Mouse (Mus musculus): ENCODE results near the gene Fam71f2. TPM values are rescaled to one million over a fixed set of nuclear protein-coding genes. Genes with fewer than 3 reads are reported as not detected.

Fam71f2 gene
- 0.22 and 0.36 TPM in 2 replicates for polyA plus RNA-seq (2016; fragmentation: Nextera tagmentation; extraction: Ambion mirVana)

DNA sequence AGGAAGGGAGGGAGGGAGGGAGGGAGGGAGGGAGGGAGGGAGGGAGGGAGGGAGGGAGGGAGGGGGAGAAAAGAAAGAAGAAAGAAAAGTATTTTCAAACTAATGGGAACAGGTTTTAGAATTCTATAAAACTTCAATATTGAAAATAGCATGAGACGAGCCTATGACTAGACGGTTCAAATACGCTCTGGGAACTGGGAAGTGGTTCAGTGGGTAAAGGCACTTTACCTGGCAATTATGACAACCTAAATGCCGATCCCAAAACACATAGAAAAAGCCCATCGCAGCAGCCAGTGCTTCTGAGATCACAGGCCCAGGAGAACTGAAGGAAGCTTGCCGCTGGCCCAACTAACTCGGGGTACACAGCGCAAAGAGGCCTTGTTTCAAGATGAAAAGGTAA is at the start of gene Fam71f2:
Gene Fam71f2, plus strand, starts transcription at position 301 of the 400 bp plus-strand sequence.
- Histone ChIP-seq H3K36me3 (peaks cover 17% of the 10 kb centered on the region), H3K27me3 (ENCODE audit: insufficient read depth, poor library complexity, severe bottlenecking) (no peaks in the 10 kb centered on the region), H3K27ac (peak within 1 kb of the TSS; percentile 72), H3K9me3 (no peaks in the 10 kb centered on the region), H3K4me1 (peaks cover 9% of the 10 kb centered on the region), H3K4me3 (peak within 1 kb of the TSS; percentile 15; the same call in 1 of the 2 replicates)
- WGBS: 80% methylated on average over 8 of the region's 8 CpGs
- DNase-seq (ENCODE audit: low spot score): no peak

DNA sequence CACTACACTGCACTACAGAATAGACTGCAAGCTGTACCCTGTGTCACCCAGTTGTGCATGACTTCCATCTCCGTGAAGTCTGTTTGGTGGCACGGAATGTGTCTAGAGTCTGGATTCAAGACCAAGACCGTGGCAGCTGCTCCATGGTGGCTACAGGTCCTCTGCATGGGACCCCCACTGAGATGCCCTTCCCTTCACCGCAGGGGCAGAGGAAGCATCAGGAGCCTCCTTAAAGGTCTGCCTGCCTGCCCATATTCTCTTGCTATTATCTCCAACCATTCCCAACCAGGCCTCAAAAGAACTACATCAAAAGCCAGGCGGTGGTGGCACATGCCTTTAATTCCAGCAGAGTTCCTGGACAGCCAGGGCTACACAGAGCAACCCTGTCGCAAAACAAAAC is 49.0 kb upstream of the Fam71f2 start:
- H3K27ac ChIP-seq: no peak overlapping the region
- H3K27me3 ChIP-seq (ENCODE audit: insufficient read depth, poor library complexity, severe bottlenecking): no peaks in the 10 kb centered on the region
- H3K4me3 ChIP-seq: no peak overlapping the region
- 50% methylated on average over 6 of the region's 6 CpGs for WGBS
- H3K4me1 ChIP-seq: peaks cover 15% of the 10 kb centered on the region
- no peaks in the 10 kb centered on the region for H3K9me3 ChIP-seq
- no peak for DNase-seq (ENCODE audit: low spot score)
- no peaks in the 10 kb centered on the region for H3K36me3 ChIP-seq

DNA sequence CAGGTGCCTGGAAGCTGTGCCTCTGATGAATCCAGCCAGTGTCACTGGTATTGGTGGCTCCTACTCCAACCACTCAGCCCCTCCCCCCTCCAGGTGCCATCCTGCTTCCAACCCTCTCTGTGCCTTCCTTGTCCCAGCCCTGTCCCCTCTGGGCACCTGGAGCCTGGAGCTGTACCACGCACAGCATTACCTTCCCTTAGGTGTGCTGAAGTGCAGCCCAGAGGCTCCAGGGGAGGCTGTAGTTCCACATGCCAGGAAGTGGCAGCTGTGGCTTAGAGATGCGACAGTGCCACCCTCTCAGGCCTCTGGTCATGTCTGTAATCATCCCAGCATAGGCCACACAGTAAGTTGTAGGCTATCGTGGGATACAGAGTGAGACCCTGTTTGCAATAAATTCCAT is 47.6 kb upstream of the Fam71f2 start:
- peaks cover 15% of the 10 kb centered on the region for H3K4me1 ChIP-seq
- H3K36me3 ChIP-seq: no peaks in the 10 kb centered on the region
- no peak overlapping the region for H3K4me3 ChIP-seq
- 83% methylated on average over 3 of the region's 3 CpGs for WGBS
- H3K27me3 ChIP-seq (ENCODE audit: insufficient read depth, poor library complexity, severe bottlenecking): no peaks in the 10 kb centered on the region
- H3K27ac ChIP-seq: no peak overlapping the region
- H3K9me3 ChIP-seq: no peaks in the 10 kb centered on the region
- DNase-seq (ENCODE audit: low spot score): no peak

DNA sequence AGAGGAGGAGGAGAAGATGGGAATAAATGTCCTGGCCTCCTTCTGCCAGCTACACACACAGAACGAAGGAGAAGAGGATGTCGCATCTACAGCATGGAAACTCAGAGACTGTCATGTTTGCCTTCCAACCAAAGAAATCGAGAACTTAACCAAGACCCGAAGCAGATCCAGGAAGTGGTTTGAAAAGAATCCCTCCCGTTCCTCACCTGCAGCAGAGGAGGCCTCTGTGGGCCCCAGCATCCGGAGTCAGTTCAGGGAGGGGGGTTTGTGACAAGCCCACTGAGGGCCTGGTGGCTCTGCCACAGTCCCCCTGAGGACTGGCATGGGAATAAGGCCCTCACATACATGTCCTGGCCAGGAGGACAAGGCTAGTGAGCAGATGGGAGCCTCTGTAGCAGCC is 47.1 kb upstream of the Fam71f2 start:
- Histone ChIP-seq H3K4me3 (no peak overlapping the region), H3K36me3 (no peaks in the 10 kb centered on the region), H3K27ac (no peak overlapping the region), H3K4me1 (peaks cover 15% of the 10 kb centered on the region), H3K9me3 (no peaks in the 10 kb centered on the region), H3K27me3 (ENCODE audit: insufficient read depth, poor library complexity, severe bottlenecking) (no peaks in the 10 kb centered on the region)
- 82% methylated on average over 6 of the region's 6 CpGs for WGBS
- no peak for DNase-seq (ENCODE audit: low spot score)

DNA sequence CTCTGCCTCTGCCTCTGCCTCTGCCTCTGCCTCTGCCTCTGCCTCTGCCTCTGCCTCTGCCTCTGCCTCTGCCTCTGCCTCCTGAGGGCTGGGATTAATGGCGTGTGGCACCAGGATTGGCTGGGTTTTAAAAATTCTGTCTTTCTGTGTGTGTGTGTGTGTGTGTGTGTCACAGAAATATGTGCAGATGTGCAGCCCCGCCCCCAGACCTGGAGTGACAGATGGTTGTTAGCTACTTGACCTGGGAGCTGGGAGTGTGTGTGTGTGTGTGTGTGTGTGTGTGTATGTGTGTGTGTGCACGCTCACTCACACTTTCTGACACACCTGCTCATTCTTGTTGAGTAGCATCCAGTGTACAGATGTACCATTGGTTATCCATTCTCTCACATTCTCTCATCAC is 45.7 kb upstream of the Fam71f2 start:
- Histone ChIP-seq H3K4me3 (no peak overlapping the region), H3K36me3 (no peaks in the 10 kb centered on the region), H3K4me1 (peaks cover 15% of the 10 kb centered on the region), H3K27ac (no peak overlapping the region), H3K9me3 (no peaks in the 10 kb centered on the region), H3K27me3 (ENCODE audit: insufficient read depth, poor library complexity, severe bottlenecking) (no peaks in the 10 kb centered on the region)
- no peak for DNase-seq (ENCODE audit: low spot score)
- 72% methylated on average over 3 of the region's 3 CpGs for WGBS

DNA sequence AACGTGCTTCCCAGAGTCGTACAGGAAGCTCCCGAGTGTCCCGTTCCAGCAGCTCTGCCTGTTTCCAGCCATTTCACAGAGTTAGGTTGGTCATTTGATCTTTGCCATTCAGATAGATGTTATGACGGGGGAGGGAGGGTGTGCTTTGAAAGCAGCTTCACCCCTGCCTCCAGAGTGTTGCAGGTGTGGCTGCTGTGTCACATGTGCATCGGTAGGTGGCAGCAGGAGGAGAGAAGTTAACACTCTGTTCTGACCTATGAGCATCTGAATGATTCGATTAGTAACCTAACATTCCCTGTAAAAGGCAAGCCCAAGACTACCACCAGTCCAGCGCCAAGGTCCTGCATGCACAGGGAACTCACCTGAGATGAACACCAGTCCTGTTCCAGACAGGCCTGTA is 45.1 kb upstream of the Fam71f2 start:
- DNase-seq (ENCODE audit: low spot score): no peak
- no peaks in the 10 kb centered on the region for H3K9me3 ChIP-seq
- WGBS: 37% methylated on average over 8 of the region's 8 CpGs

DNA sequence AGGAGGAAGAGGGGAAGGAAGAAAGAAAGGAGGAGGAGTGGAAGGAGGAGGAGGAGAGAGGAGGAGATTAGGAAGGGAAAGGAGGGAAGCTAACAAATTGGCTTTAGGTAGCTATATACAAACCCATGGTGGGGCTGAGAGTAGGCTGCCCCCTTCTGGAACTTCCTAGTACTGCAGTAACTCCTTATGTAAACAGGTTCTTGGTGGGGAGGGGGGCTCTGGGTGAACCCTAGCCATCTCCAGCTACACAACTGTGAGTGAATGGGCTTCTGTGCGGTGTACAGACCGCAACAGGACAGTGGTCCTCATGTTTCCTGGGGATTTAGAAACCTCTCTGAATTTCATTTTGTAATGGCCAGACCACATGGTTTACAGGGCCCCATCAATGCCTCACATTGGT is 38.6 kb upstream of the Fam71f2 start:
- no peaks in the 10 kb centered on the region for H3K9me3 ChIP-seq
- peaks cover 7% of the 10 kb centered on the region for H3K4me1 ChIP-seq
- H3K36me3 ChIP-seq: no peaks in the 10 kb centered on the region
- DNase-seq (ENCODE audit: low spot score): no peak
- no peak overlapping the region for H3K4me3 ChIP-seq
- no peak overlapping the region for H3K27ac ChIP-seq
- 38% methylated on average over 2 of the region's 2 CpGs for WGBS
- no peaks in the 10 kb centered on the region for H3K27me3 ChIP-seq (ENCODE audit: insufficient read depth, poor library complexity, severe bottlenecking)

More for the DNA sequence above, 45.1 kb upstream of the Fam71f2 start:
- Histone ChIP-seq H3K27me3 (ENCODE audit: insufficient read depth, poor library complexity, severe bottlenecking) (no peaks in the 10 kb centered on the region), H3K4me3 (no peak overlapping the region), H3K36me3 (no peaks in the 10 kb centered on the region), H3K27ac (no peak overlapping the region), H3K4me1 (peaks cover 12% of the 10 kb centered on the region)

DNA sequence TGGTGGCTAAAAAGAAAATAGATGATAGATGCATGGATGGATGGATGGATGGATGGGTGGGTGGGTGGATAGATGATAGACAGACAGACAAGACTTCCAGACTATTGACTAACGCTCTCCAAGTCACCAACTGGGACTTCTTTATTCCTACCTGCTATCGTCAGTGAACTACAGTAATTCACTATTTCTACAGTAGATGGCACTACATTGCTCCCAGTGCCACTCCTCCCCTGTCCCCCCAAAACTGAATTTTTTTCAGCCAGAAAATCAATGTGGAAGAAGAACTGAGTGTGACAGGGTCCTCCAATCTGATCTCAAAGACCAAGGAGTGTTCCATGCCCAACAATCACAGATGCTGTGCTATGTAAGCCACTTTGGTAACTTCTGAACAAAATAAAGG is 37.7 kb upstream of the Fam71f2 start:
- DNase-seq (ENCODE audit: low spot score): no peak
- 71% methylated on average over 2 of the region's 2 CpGs for WGBS
- Histone ChIP-seq H3K27ac (no peak overlapping the region), H3K4me1 (peaks cover 16% of the 10 kb centered on the region), H3K9me3 (no peaks in the 10 kb centered on the region), H3K4me3 (no peak overlapping the region), H3K36me3 (no peaks in the 10 kb centered on the region), H3K27me3 (ENCODE audit: insufficient read depth, poor library complexity, severe bottlenecking) (no peaks in the 10 kb centered on the region)

DNA sequence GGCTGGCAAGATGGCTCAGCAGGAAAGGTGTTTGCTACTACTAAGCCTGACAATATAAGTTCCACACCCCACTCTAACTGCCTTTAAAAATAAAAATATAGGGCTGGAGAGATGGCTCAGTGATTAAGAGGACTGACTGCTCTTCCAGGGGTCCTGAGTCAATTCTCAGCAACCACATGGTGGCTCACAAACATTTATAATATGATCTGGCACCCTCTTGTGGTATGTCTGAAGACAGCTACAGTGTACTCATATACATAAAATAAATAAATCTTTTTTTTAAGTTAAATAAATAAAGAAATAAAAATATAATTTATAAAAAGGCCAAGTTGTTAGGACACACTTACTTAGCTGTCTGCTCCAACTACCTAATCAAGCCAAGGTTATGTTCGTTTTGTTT is 37.1 kb upstream of the Fam71f2 start:
- no peaks in the 10 kb centered on the region for H3K27me3 ChIP-seq (ENCODE audit: insufficient read depth, poor library complexity, severe bottlenecking)
- WGBS: 52% methylated on average over 1 of the region's 1 CpGs
- no peaks in the 10 kb centered on the region for H3K36me3 ChIP-seq
- H3K4me1 ChIP-seq: peaks cover 17% of the 10 kb centered on the region
- no peaks in the 10 kb centered on the region for H3K9me3 ChIP-seq
- no peak for DNase-seq (ENCODE audit: low spot score)
- H3K4me3 ChIP-seq: no peak overlapping the region
- no peak overlapping the region for H3K27ac ChIP-seq

DNA sequence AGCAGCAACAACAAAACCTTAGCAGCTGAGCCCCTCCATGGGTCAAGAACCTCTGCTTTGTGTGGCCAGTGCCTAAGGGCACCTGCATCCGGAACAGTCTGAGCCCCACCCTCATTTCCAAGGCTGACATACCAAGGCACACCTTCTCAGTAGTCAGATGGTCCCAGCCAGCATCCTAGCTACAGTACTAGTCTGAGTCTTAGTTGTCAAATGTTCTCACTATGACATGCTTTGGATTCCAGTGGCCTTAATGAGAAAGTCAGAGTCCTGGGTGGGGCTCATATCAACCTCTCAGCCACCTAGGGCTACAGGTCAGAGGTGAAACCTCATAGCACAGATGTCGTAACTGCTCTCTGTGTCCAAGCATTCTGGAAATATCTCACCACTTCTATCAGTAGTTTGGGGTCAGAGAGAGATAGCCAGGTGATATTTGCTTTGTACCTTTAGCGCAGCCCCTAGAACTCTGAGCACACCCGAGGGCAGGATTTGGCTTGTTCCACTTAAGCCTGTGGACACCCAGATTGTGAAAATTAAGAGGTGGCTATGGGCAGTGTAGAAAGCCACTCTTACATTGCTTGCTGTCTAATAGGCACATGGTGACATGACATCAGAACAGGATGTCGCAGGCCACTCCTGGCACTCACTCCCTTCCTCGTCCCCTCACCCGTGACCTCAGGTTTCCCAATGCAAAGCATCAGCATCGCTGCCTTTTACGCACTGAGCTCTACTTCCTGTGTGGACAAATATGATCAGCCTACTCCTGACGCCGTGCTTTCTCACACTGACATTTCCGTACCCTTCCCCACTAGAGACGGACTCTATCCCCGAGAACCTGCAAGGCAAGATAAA is 33.9 kb upstream of the Fam71f2 start:
- no peak overlapping the region for H3K4me3 ChIP-seq
- WGBS: 45% methylated on average over 14 of the region's 14 CpGs
- H3K27ac ChIP-seq: no peak overlapping the region
- DNase-seq (ENCODE audit: low spot score): no peak
- no peaks in the 10 kb centered on the region for H3K9me3 ChIP-seq
- H3K4me1 ChIP-seq: peaks cover 17% of the 10 kb centered on the region
- no peaks in the 10 kb centered on the region for H3K27me3 ChIP-seq (ENCODE audit: insufficient read depth, poor library complexity, severe bottlenecking)
- H3K36me3 ChIP-seq: no peaks in the 10 kb centered on the region

DNA sequence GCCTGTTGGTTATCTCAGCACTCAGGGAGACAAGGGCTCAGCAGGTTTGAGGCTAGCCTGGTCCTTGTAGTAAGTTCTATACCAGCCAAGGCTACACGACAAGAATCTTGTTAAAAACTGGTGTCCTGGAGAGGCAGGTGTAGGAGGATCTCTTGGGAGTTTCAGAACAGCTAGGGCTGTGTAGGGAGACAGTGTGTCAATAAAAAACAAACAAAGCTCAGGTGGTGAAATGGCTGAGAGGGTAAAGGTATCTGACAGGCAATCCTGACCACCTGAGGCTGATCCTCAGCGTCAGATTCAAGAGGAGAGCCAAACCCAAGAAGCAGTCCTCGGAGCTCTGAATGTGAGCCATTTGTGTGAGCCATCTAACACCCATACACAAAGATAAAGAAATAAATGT is 33.2 kb upstream of the Fam71f2 start:
- no peak for DNase-seq (ENCODE audit: low spot score)
- 61% methylated on average over 3 of the region's 3 CpGs for WGBS
- Histone ChIP-seq H3K27ac (no peak overlapping the region), H3K9me3 (no peaks in the 10 kb centered on the region), H3K4me3 (no peak overlapping the region), H3K4me1 (peaks cover 17% of the 10 kb centered on the region), H3K27me3 (ENCODE audit: insufficient read depth, poor library complexity, severe bottlenecking) (no peaks in the 10 kb centered on the region), H3K36me3 (no peaks in the 10 kb centered on the region)

DNA sequence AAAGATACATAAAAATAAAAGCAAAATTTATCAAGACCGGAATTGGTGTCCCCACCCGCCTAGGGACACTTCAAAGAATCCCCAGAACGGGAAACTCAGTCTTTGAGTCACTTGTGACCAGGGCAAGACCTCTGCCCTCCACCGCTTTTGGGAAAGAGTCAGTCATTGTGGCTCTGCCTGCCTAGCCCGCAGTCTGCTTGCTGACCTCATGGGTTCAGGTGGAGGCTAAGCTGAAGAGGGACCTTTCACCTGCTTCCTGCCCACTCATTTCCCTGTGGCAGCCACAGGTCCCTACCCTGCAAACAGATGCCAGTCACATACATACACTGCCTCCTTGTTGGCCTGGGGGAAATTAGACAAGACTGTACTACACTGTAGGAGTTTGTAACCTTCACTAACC is 32.8 kb upstream of the Fam71f2 start:
- Histone ChIP-seq H3K4me3 (no peak overlapping the region), H3K27me3 (ENCODE audit: insufficient read depth, poor library complexity, severe bottlenecking) (no peaks in the 10 kb centered on the region), H3K27ac (no peak overlapping the region), H3K9me3 (no peaks in the 10 kb centered on the region), H3K4me1 (peaks cover 17% of the 10 kb centered on the region), H3K36me3 (no peaks in the 10 kb centered on the region)
- 66% methylated on average over 5 of the region's 5 CpGs for WGBS
- no peak for DNase-seq (ENCODE audit: low spot score)

DNA sequence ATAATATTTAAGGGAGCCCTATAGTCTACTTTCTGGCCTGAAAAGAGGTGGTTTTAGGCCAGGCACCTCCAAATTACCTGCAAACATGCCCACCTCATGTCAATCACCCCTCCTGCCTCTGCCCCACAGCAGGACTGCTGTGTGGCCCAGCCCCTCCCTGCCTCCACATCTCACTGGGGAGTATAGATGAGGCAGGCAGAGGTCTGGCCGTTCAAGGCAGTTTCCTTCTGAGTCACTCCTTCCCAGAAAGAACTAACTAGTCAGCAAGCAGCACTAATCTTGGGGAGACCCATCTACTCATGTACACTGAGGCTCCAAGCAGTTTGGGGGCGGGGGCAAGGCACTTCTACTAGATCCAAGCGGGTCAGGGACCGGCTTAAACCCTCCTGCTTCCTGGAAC is 32.3 kb upstream of the Fam71f2 start:
- no peaks in the 10 kb centered on the region for H3K9me3 ChIP-seq
- no peaks in the 10 kb centered on the region for H3K36me3 ChIP-seq
- H3K27ac ChIP-seq: no peak overlapping the region
- WGBS: 52% methylated on average over 4 of the region's 4 CpGs
- no peaks in the 10 kb centered on the region for H3K27me3 ChIP-seq (ENCODE audit: insufficient read depth, poor library complexity, severe bottlenecking)
- H3K4me1 ChIP-seq: peaks cover 17% of the 10 kb centered on the region
- no peak for DNase-seq (ENCODE audit: low spot score)
- H3K4me3 ChIP-seq: no peak overlapping the region

DNA sequence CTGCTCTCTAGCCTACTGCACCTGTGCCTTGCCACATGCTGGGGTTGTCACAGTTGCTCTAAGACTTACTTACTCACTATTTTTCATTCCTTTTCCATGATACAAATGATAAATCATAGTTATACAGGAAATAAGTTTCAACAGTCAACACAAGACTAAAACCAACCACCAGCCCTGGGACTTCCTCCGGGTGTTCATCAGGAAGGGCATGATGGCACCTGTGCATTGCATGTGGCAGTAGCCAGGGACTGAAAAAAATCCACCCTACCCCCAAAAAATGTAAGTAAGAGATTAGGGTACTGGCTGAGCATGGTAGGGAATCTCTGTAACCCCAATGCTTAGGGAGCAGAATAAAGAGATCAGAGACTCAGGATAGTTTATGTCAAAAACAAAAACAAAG is 20.0 kb upstream of the Fam71f2 start:
- no peaks in the 10 kb centered on the region for H3K4me1 ChIP-seq
- WGBS: 79% methylated on average over 1 of the region's 1 CpGs

More for the DNA sequence above, 20.0 kb upstream of the Fam71f2 start:
- no peak for DNase-seq (ENCODE audit: low spot score)
- Histone ChIP-seq H3K27ac (no peak overlapping the region), H3K36me3 (no peaks in the 10 kb centered on the region), H3K9me3 (no peaks in the 10 kb centered on the region), H3K27me3 (ENCODE audit: insufficient read depth, poor library complexity, severe bottlenecking) (no peaks in the 10 kb centered on the region), H3K4me3 (no peak overlapping the region)

Measured in heart, embryonic 10.5 days (tissue).